ENCODE assay signal across 9 mouse cellular contexts in genomic region chr11:59384441-59384959, GRCm38 (mm10). TPM values are rescaled to one million over a fixed set of nuclear protein-coding genes. Genes with fewer than 3 reads are reported as not detected.
A peak's percentile ranks its signal among the peaks of the same experiment; 100 is the strongest.
DNase-seq lines count a peak whose midpoint lies in the region; TF ChIP-seq lines count a peak whose summit lies in the region.
"Had no signal": no experiment of that assay in that cellular context is flagged by ENCODE, and none has a peak within 500 bp of the region (broad histone marks: within the 10 kb centered on the region; RNA-seq: fewer than 3 reads in every experiment).

No protein-coding gene starts in this region.

- TF ChIP-seq CTCF in thymus, adult 2 months (IDR thresholded peaks at IDR 0.05; ENCODE audit: borderline replicate concordance, control insufficient read depth, extremely low read depth, insufficient read depth, low read length, poor library complexity), result 0 out of 2 replicates have a peak, but pooled peaks have one; percentile 31

- peaks cover 35% of the 10 kb centered on the region for H3K4me1 ChIP-seq in thymus, adult 2 months (replicated peaks; ENCODE audit: control insufficient read depth, insufficient read depth, low read length)

- H3K36me3 ChIP-seq in thymus, adult 2 months (ENCODE audit: control insufficient read depth, insufficient read depth, low read length), result no peaks in the 10 kb centered on the region

- no peak overlapping the region for H3K27ac ChIP-seq in thymus, adult 2 months (ENCODE audit: control insufficient read depth, insufficient read depth, low read length)
- H3K27ac ChIP-seq: liver, embryonic 14.5 days had no signal

- WGBS in thymus, adult 2 months, result 2% methylated on average over 7 of the region's 7 CpGs

- no peak for TF ChIP-seq POLR2A in thymus, adult 2 months (IDR thresholded peaks at IDR 0.05; ENCODE audit: control insufficient read depth, extremely low read depth, insufficient read depth, low read length, poor library complexity)

- DNase-seq in urinary bladder, postnatal 14 days (ENCODE audit: low spot score), result peak; percentile 26
- no peak for DNase-seq in urinary bladder, adult 2 months (ENCODE audit: low spot score)
- peak; percentile 20 for DNase-seq in gastrocnemius, postnatal 10 days
- DNase-seq in kidney, postnatal 36 days, result peak; percentile 78 to 87
- peak; percentile 71 for DNase-seq in thymus, adult 2 months
- DNase-seq in adipocyte (ENCODE audit: low spot score), result no peak
- DNase-seq in cerebellum, postnatal 25 days, result no peak
- no peak for DNase-seq in left cerebral cortex, adult 8-10 months (ENCODE audit: low spot score in 2 of 2)

- no peak overlapping the region for H3K4me3 ChIP-seq in thymus, adult 2 months (ENCODE audit: control insufficient read depth, insufficient read depth, low read length)

- no peaks in the 10 kb centered on the region for H3K27me3 ChIP-seq in thymus, adult 2 months (ENCODE audit: control insufficient read depth, insufficient read depth, low read length)

RNA-seq across cellular contexts. Expression of gene Prss38, which starts 9.0 kb away (rescaled TPM):
- polyA plus RNA-seq in urinary bladder, adult 2 months (2012; rRNA removed), result 0.06 and 0.24 TPM in 2 replicates
- not detected for total RNA-seq in gastrocnemius, postnatal 10 days (2021)
- polyA plus RNA-seq in thymus, adult 2 months (2012; rRNA removed), result not detected in 2 replicates
- total RNA-seq in left cerebral cortex, adult 8-10 months (2022), result not detected
- polyA plus RNA-seq: liver, embryonic 14.5 days had no signal

Comparison
In these comparisons a context has a peak if more than half of its experiments do, and no peak if none do; other contexts are left out.
1. DNase-seq: peak in urinary bladder, postnatal 14 days (single experiment), gastrocnemius, postnatal 10 days (single experiment), kidney, postnatal 36 days (2 of 2) and thymus, adult 2 months (single experiment); none in urinary bladder, adult 2 months (single experiment), adipocyte (single experiment), cerebellum, postnatal 25 days (0 of 2) and left cerebral cortex, adult 8-10 months (0 of 2).